Mouse (Mus musculus) thymus, adult 2 months (tissue): ENCODE results near the gene Tnk2.

ENCODE experiments used
- CTCF ChIP-seq: fragments of 200-500 bp; IDR thresholded peaks from 2 replicates; pipeline ENCODE4 v1.5.1; 2012; ENCODE audit warnings: mild to moderate bottlenecking, control low read depth, low read length, moderate library complexity, borderline replicate concordance; ENCODE audit not compliant: control insufficient read depth, poor library complexity, insufficient read depth; ENCODE audit errors: extremely low read depth
- POLR2A ChIP-seq: fragments of 200-500 bp; IDR thresholded peaks from 2 replicates; pipeline ENCODE4 v1.6.1; 2012; ENCODE audit warnings: mild to moderate bottlenecking, low read length, control low read depth, moderate library complexity; ENCODE audit not compliant: control insufficient read depth, poor library complexity, insufficient read depth; ENCODE audit errors: extremely low read depth

GRCm38 (mm10) chr16:32641440-32642219 is 2.0 kb upstream of the Tnk2 start:
- TF ChIP-seq CTCF, result no peak
- no peak for TF ChIP-seq POLR2A
